Mouse (Mus musculus) ES-CJ7 (cell line): ENCODE data around the gene Rad51b.

Experiments
- DNase-seq: peaks from one replicate; pipeline ENCODE4 v3.0.0; 2011; ENCODE audit warnings: low read depth, low spot score

The Rad51b gene

GRCm38 (mm10) chr12:79798488-79798887 lies 501.4 kb downstream of the Rad51b start:
- DNase-seq = no peak

- no peak for DNase-seq
Observed at GRCm38 (mm10) chr12:79799370-79799769, 502.3 kb downstream of the Rad51b start.

GRCm38 (mm10) chr12:79803670-79804069 lies 506.6 kb downstream of the Rad51b start:
- DNase-seq = no peak

GRCm38 (mm10) chr12:79804776-79805524 lies 507.9 kb downstream of the Rad51b start:
- DNase-seq = no peak

- no peak for DNase-seq
Observed at GRCm38 (mm10) chr12:79806990-79807389, 509.9 kb downstream of the Rad51b start.

- DNase-seq = peak; percentile 63
Observed at GRCm38 (mm10) chr12:79807410-79807847, 510.3 kb downstream of the Rad51b start.

GRCm38 (mm10) chr12:79807938-79808401 lies 510.9 kb downstream of the Rad51b start:
- DNase-seq = peak; percentile 62

- peak; percentile 79 for DNase-seq
Observed at GRCm38 (mm10) chr12:79808426-79809398, 511.6 kb downstream of the Rad51b start.

GRCm38 (mm10) chr12:79809518-79809917 lies 512.4 kb downstream of the Rad51b start:
- no peak for DNase-seq

GRCm38 (mm10) chr12:79812422-79812821 lies 515.3 kb downstream of the Rad51b start:
- DNase-seq = no peak

- no peak for DNase-seq
Observed at GRCm38 (mm10) chr12:79812838-79813563, 515.9 kb downstream of the Rad51b start.

- DNase-seq = no peak
Observed at GRCm38 (mm10) chr12:79813566-79814305, 516.7 kb downstream of the Rad51b start.

- DNase-seq = no peak
Observed at GRCm38 (mm10) chr12:79814312-79815091, 517.4 kb downstream of the Rad51b start.

GRCm38 (mm10) chr12:79816241-79816640 lies 519.2 kb downstream of the Rad51b start:
- DNase-seq = no peak

- no peak for DNase-seq
Observed at GRCm38 (mm10) chr12:79820228-79820958, 523.3 kb downstream of the Rad51b start.

GRCm38 (mm10) chr12:79821901-79822300 lies 524.8 kb downstream of the Rad51b start:
- DNase-seq = no peak

GRCm38 (mm10) chr12:79822401-79822800 lies 525.3 kb downstream of the Rad51b start:
- no peak for DNase-seq

- DNase-seq = no peak
Observed at GRCm38 (mm10) chr12:79825922-79826321, 528.8 kb downstream of the Rad51b start.

- DNase-seq = no peak
Observed at GRCm38 (mm10) chr12:79827233-79827692, 530.2 kb downstream of the Rad51b start.
